Mouse (Mus musculus): ENCODE measurements around the gene Zc3h4. TPM values are rescaled to one million over a fixed set of nuclear protein-coding genes. Genes with fewer than 3 reads are reported as not detected.
"Not testable (repeated sequence)": the region's sequence is repeated elsewhere in the genome, so short reads cannot be mapped to it uniquely, and the experiment has no call there.

The Zc3h4 gene
- polyA plus RNA-seq, 1 experiment = 42.0 TPM

GRCm38 (mm10) chr7:16368835-16369234, 31.9 kb upstream of the Zc3h4 start:
- Histone ChIP-seq H3K4me1 (ENCODE audit: control insufficient read depth, insufficient read depth, low read length) (no peaks in the 10 kb centered on the region), H3K27me3 (ENCODE audit: control insufficient read depth, insufficient read depth, low read length) (no peaks in the 10 kb centered on the region), H3K4me3 (replicated peaks; ENCODE audit: insufficient read depth, low read depth, low read length) (no peak overlapping the region), H3K27ac (ENCODE audit: insufficient read depth, low read length) (no peak overlapping the region)
- DNase-seq = no peak
- no peak for TF ChIP-seq POLR2A (IDR thresholded peaks at IDR 0.05; ENCODE audit: borderline replicate concordance, insufficient read depth, low read length)
- no peak for TF ChIP-seq CTCF (IDR thresholded peaks at IDR 0.05; ENCODE audit: borderline replicate concordance, insufficient read depth, low read depth, low read length)
- WGBS = 93% methylated on average over 2 of the region's 2 CpGs

DNA sequence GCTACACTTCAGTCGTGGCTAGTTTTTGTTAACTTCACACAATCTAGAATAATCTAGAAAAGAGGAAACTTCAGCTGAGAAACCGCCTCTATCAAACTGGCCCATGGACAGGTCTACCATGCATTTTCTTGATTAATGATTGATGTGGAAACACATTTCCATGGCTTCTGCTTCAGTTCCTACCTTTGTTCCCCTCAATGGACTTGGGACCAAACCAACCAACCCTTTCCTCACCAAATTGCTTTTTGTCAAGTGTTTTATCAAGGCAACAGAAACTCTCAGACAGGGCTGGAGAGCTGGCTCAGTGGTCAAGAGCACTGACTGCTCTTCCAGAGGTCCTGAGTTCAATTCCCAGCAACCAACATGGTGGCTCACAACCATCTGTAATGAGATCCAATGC, 30.1 kb upstream of the Zc3h4 start:
- H3K4me3 ChIP-seq (replicated peaks; ENCODE audit: insufficient read depth, low read depth, low read length) = no peak overlapping the region
- DNase-seq = no peak
- 97% methylated on average over 2 of the region's 2 CpGs for WGBS
- H3K4me1 ChIP-seq (ENCODE audit: control insufficient read depth, insufficient read depth, low read length) = no peaks in the 10 kb centered on the region
- H3K27me3 ChIP-seq (ENCODE audit: control insufficient read depth, insufficient read depth, low read length) = no peaks in the 10 kb centered on the region
- no peak overlapping the region for H3K27ac ChIP-seq (ENCODE audit: insufficient read depth, low read length)
- no peak for TF ChIP-seq POLR2A (IDR thresholded peaks at IDR 0.05; ENCODE audit: borderline replicate concordance, insufficient read depth, low read length)
- no peak for TF ChIP-seq CTCF (IDR thresholded peaks at IDR 0.05; ENCODE audit: borderline replicate concordance, insufficient read depth, low read depth, low read length)

DNA sequence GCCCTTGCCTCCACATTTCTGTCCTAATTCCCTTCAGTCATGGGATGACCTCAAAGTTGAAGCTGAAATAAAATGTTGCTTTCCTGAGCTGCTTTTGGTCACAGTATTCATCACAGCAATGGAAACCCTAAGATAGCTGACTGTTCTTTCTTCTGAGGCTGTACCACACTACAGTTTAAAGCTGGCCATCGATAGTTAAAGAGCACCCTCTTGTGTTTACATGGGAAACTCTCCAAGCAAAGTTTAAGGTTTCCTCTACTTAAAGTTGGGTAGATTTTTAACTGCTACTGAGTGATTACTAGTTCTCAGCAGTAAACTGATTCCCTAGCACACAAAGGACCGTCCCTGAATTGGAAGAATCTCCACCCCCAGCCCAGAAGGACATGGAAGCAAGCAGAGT, 27.0 kb upstream of the Zc3h4 start:
- WGBS = 56% methylated on average over 2 of the region's 2 CpGs
- no peaks in the 10 kb centered on the region for H3K27me3 ChIP-seq (ENCODE audit: control insufficient read depth, insufficient read depth, low read length)
- no peak overlapping the region for H3K27ac ChIP-seq (ENCODE audit: insufficient read depth, low read length)
- no peak for DNase-seq
- H3K4me3 ChIP-seq (replicated peaks; ENCODE audit: insufficient read depth, low read depth, low read length) = no peak overlapping the region
- no peak for TF ChIP-seq POLR2A (IDR thresholded peaks at IDR 0.05; ENCODE audit: borderline replicate concordance, insufficient read depth, low read length)
- TF ChIP-seq CTCF (IDR thresholded peaks at IDR 0.05; ENCODE audit: borderline replicate concordance, insufficient read depth, low read depth, low read length) = peak; percentile 18; the same call in 1 of the 2 replicates
- no peaks in the 10 kb centered on the region for H3K4me1 ChIP-seq (ENCODE audit: control insufficient read depth, insufficient read depth, low read length)

GRCm38 (mm10) chr7:16374989-16375388, 25.7 kb upstream of the Zc3h4 start:
- TF ChIP-seq CTCF (IDR thresholded peaks at IDR 0.05; ENCODE audit: borderline replicate concordance, insufficient read depth, low read depth, low read length) = no peak
- no peak for TF ChIP-seq POLR2A (IDR thresholded peaks at IDR 0.05; ENCODE audit: borderline replicate concordance, insufficient read depth, low read length)
- Histone ChIP-seq H3K4me1 (ENCODE audit: control insufficient read depth, insufficient read depth, low read length) (no peaks in the 10 kb centered on the region), H3K27me3 (ENCODE audit: control insufficient read depth, insufficient read depth, low read length) (no peaks in the 10 kb centered on the region), H3K4me3 (replicated peaks; ENCODE audit: insufficient read depth, low read depth, low read length) (no peak overlapping the region), H3K27ac (ENCODE audit: insufficient read depth, low read length) (no peak overlapping the region)
- 78% methylated on average over 5 of the region's 5 CpGs for WGBS
- DNase-seq = no peak

GRCm38 (mm10) chr7:16376505-16376904, 24.2 kb upstream of the Zc3h4 start:
- H3K4me1 ChIP-seq (ENCODE audit: control insufficient read depth, insufficient read depth, low read length) = no peaks in the 10 kb centered on the region
- WGBS = 89% methylated on average over 1 of the region's 1 CpGs

GRCm38 (mm10) chr7:16387160-16388041, 13.3 kb upstream of the Zc3h4 start, which contains the start of gene Sae1:
Gene Sae1, minus strand, starts transcription at chr7:16387806.
- peak; percentile 98 to 99 for DNase-seq
- 1% methylated on average over 58 of the region's 58 CpGs for WGBS
- no peak within 1 kb of the TSS for H3K27ac ChIP-seq (ENCODE audit: insufficient read depth, low read length)
- H3K27me3 ChIP-seq (ENCODE audit: control insufficient read depth, insufficient read depth, low read length) = no peaks in the 10 kb centered on the region
- no peak for TF ChIP-seq CTCF (IDR thresholded peaks at IDR 0.05; ENCODE audit: borderline replicate concordance, insufficient read depth, low read depth, low read length)
- TF ChIP-seq POLR2A (IDR thresholded peaks at IDR 0.05; ENCODE audit: borderline replicate concordance, insufficient read depth, low read length) = peak; percentile 75
- H3K4me1 ChIP-seq (ENCODE audit: control insufficient read depth, insufficient read depth, low read length) = no peaks in the 10 kb centered on the region; the same call in 1 of the 2 replicates
- peak within 1 kb of the TSS; percentile 89 for H3K4me3 ChIP-seq (replicated peaks; ENCODE audit: insufficient read depth, low read depth, low read length)

More at GRCm38 (mm10) chr7:16376505-16376904, 24.2 kb upstream of the Zc3h4 start:
- H3K27me3 ChIP-seq (ENCODE audit: control insufficient read depth, insufficient read depth, low read length) = no peaks in the 10 kb centered on the region
- H3K27ac ChIP-seq (ENCODE audit: insufficient read depth, low read length) = no peak overlapping the region
- TF ChIP-seq POLR2A (IDR thresholded peaks at IDR 0.05; ENCODE audit: borderline replicate concordance, insufficient read depth, low read length) (no peak), CTCF (IDR thresholded peaks at IDR 0.05; ENCODE audit: borderline replicate concordance, insufficient read depth, low read depth, low read length) (peak; percentile 37; the same call in 1 of the 2 replicates)
- no peak overlapping the region for H3K4me3 ChIP-seq (replicated peaks; ENCODE audit: insufficient read depth, low read depth, low read length)
- DNase-seq = peak; percentile 27 to 31

- DNase-seq; H3K27me3 ChIP-seq (ENCODE audit: control insufficient read depth, insufficient read depth, low read length); H3K4me3 ChIP-seq (replicated peaks; ENCODE audit: insufficient read depth, low read depth, low read length); H3K4me1 ChIP-seq (ENCODE audit: control insufficient read depth, insufficient read depth, low read length); H3K27ac ChIP-seq (ENCODE audit: insufficient read depth, low read length): not testable (repeated sequence)
- 81% methylated on average over 2 of the region's 2 CpGs for WGBS
These were observed 10.8 kb upstream of the Zc3h4 start for GRCm38 (mm10) chr7:16389942-16390341.

DNA sequence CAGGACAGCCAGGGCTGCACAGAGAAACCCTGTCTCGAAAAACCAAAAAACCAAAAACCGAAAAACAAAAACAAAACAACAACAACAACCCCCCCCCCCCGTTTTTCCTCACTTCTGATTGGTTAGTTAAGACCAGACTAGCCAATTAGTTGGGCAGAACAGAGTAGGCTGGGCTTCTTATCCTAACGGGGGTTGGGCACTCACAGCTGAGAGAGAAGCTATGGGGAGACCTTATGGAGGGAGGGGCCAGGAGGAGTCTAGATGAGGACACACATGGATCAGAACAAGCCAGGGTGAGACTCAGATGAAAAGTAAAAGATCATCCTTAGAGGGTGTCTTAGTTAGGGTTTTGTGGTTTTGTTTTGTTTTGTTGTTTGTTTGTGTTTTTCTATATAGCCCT, 7.8 kb upstream of the Zc3h4 start:
- 40% methylated on average over 4 of the region's 4 CpGs for WGBS
- no peak overlapping the region for H3K27ac ChIP-seq (ENCODE audit: insufficient read depth, low read length)
- TF ChIP-seq CTCF (IDR thresholded peaks at IDR 0.05; ENCODE audit: borderline replicate concordance, insufficient read depth, low read depth, low read length) = no peak
- no peak for TF ChIP-seq POLR2A (IDR thresholded peaks at IDR 0.05; ENCODE audit: borderline replicate concordance, insufficient read depth, low read length)
- 0 out of 2 replicates have a peak, but pooled peaks cover 3% of the 10 kb centered on the region for H3K4me1 ChIP-seq (ENCODE audit: control insufficient read depth, insufficient read depth, low read length)
- no peaks in the 10 kb centered on the region for H3K27me3 ChIP-seq (ENCODE audit: control insufficient read depth, insufficient read depth, low read length)
- no peak overlapping the region for H3K4me3 ChIP-seq (replicated peaks; ENCODE audit: insufficient read depth, low read depth, low read length)
- DNase-seq = no peak

Measured in cerebellum, adult 2 months (tissue).